Mouse (Mus musculus) liver, postnatal 0 days (tissue): Measurements from ENCODE around the gene Mterf2.

Experiments used
- CTCF ChIP-seq: sonication (generic); IDR thresholded peaks from 2 replicates; pipeline ENCODE4 v1.5.1; 2016; ENCODE audit warnings: antibody characterized with exemption, low read depth
- EP300 ChIP-seq: IDR thresholded peaks from 2 replicates; pipeline ENCODE4 v1.6.1; 2016; ENCODE audit warnings: antibody characterized with exemption, low read depth, mild to moderate bottlenecking

GRCm38 (mm10) chr10:85161745-85162351 is 34.0 kb upstream of the Mterf2 start:
- TF ChIP-seq CTCF (no peak), EP300 (no peak)
